Mouse (Mus musculus) spleen, postnatal 4 days (tissue): ENCODE results near the gene Hes5.

ENCODE experiments used
- DNase-seq, 2 experiments: peaks; one replicate each; pipeline ENCODE4 v3.0.0; 2022; ENCODE audit warnings: low spot score in 2 of 2

Hes5 gene

DNA sequence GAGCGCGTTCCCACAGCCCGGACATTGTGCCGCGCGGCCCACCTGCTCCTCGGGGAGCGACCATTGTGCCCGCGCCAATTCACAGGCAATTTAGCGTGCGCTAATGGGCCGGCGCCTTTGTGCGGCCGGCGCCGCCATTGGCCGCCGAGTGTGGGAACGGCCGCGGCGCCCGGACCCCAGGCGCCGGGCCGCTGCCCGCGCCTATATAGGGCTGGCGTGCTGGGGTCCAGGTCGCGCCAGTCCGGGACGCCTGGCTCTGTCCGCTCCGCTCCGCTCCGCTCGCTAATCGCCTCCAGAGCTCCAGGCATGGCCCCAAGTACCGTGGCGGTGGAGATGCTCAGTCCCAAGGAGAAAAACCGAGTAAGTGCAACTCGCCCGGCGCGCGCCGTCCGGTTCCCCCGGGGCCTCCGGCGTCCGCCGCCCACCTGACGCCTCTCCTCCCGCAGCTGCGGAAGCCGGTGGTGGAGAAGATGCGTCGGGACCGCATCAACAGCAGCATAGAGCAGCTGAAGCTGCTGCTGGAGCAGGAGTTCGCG lies at the start of gene Hes5:
TSS of gene Hes5 (plus strand) at position 234 of the 536 bp plus-strand sequence.
- DNase-seq: peak in 1 of 2 experiments; percentile 79

DNA sequence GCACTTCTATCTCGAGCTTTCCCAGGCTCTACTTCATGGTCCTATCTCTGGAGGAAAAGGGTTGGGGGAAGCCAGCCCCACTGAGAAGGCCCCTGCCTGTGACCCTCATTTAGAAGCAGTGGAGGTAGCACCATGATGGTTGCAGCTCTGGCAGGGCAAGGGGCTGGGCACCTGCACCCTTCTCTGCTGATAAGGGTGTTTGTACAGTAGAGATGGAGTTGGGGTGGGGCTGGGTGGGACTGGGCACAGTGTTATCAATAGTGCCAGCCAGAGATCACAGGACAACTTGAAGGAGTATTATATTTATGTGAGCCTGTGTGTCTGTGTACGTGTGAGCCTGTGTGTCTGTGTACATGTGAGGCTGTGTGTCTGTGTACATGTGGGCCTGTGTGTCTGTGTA lies 49.1 kb upstream of the Hes5 start:
- peak in 1 of 2 experiments; percentile 64 for DNase-seq

DNA sequence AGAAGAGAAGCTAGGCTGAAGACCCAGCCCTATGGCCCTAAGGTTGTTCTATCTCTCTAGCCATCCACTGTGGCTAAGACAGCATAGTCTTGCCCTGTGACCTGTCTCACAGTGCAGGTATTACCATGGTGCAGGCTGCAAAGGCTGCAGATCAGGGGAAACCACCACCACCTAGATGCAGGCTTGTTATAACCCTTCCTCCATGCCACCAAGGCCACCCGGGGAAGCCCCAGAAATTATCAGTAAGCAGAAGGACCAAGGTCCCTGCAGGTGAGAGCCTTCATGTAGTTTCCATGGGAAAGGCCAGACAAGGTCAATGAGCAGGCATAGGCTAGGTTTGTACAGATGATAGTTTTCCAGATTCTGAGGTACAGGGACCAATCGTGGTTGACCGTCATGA lies 46.9 kb upstream of the Hes5 start:
- no peak for DNase-seq

DNA sequence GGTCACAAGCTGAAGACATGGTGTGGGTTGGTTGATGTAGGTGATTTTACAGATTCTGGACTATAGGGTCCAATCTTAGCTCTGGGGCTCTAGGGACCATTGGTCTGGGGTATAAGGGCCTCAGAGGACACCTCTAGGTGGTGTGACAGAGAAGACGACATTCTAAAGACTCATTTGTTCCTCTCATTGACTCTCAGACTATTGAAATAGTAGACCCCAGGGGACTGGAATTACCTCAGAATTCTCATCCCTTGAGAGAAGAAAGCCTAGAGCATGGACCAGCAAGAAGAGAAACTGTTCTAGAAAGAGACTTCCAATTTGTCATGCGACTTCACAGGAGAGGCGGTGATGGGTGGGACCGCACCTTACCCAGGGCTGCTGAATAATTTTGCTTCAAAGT lies 46.5 kb upstream of the Hes5 start:
- DNase-seq: no peak

DNA sequence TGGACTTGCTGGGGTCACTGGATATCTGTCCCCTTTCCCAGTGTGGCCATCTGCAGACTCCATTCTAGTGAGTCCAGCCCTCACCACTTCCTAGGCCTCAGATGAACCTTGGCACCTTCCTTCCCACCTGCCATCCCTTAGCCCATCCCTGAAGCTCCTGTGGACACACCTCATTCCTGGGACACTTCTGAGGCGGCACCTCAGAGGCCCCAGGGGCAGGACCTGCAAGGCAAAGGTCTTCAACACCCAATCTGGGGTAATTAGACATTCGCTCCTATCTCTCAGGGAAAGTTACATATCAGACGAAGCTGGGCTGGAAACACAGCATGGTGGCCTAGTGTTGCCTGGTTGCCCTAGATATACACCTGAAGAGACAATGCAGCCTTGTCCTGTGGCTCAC lies 46.0 kb upstream of the Hes5 start:
- no peak for DNase-seq

DNA sequence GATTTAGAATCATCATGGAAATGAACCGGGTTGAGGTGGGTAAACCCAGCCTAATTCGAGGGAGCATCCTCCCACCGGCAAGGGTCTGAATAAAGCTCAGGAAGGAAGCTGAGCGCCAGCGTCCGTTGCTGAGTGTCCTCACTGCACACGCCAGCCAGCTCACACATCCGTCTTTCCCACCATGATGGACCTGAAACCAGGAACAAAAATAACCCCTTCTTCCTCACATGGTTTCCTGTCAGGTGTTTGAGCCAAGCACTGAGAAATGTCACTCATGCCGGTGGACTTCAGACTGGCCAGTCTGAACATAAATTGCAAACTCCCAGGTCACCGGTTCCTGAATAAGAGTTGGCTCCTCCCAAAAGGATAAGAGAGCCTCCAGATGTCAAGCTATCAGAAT lies 45.4 kb upstream of the Hes5 start:
- DNase-seq: no peak

DNA sequence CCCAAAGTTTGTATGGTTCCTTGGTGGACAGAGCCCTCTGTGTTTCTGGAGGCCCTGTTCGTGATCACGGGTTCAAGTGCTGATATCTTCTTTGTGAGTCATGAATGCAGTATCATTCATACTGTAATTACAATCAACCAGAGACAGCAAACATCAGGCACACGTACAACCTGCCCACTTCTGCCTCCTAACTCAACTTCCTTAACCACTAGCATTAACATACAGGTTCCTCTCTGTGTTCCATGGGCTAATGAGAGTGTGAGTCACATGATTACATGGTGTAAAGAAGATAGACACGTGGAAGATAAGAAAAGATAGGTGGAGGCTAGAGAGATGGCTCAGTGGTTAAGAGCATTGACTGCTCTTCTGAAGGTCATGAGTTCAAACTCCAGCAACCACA lies 44.1 kb upstream of the Hes5 start:
- no peak for DNase-seq

DNA sequence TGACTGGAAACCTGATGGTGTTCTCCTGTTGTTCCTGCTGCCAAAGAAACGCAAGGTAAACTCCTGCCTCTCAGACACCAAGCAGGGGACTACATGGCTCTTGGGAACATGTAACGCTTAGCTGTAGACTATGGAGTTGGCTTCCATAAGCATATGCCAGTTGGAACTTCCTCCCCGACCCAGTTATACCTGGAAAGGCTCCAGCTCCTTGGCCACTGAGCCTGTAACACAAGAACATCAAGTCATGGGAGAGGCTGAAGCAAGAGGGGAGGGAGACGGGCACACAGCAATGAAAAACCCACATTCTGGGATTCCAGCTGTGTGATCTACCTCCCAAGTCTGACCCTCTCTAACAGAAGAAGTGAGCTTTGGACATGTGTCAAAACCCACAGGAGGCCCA lies 38.4 kb upstream of the Hes5 start:
- no peak for DNase-seq

DNA sequence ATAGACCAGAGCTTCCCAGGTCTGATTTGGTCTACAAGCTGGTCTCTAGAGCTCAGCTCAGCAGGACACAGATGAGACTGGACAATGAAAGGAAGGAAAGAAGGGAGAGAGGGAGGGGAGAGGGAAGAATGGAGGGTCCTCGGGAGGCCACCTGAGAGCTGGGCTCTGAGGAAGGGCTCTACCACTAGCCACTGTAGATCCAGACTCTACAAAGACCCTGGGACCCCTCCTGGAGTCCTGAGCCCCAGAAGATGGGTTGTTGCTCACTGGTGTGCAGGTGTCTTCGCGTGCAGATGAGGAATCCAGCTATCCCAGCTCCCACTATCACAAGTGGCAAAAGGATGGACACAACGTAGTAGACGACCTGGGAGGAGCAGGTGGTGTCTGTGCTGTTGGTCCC lies 37.8 kb upstream of the Hes5 start:
- no peak for DNase-seq

DNA sequence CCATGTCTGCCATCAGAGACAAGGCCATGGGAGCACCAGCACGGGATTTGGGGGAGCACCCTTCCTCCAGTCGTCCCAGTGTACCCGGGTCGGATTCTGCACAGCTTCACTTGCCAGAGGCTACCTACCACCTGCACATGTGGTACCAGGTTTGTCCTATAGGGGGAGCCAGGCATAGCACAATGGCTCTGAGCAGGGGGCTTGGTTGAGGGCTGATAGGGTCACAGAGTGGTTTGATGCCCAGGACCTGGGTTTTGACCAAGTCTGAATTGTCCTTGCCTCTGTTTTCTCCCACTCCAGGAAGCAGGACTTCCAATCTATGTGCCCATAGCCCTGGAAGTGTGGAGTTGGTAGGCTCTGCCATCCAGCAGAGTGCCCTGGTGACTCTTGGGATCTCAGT lies 35.3 kb upstream of the Hes5 start:
- peak; percentile 75 to 91 for DNase-seq

DNA sequence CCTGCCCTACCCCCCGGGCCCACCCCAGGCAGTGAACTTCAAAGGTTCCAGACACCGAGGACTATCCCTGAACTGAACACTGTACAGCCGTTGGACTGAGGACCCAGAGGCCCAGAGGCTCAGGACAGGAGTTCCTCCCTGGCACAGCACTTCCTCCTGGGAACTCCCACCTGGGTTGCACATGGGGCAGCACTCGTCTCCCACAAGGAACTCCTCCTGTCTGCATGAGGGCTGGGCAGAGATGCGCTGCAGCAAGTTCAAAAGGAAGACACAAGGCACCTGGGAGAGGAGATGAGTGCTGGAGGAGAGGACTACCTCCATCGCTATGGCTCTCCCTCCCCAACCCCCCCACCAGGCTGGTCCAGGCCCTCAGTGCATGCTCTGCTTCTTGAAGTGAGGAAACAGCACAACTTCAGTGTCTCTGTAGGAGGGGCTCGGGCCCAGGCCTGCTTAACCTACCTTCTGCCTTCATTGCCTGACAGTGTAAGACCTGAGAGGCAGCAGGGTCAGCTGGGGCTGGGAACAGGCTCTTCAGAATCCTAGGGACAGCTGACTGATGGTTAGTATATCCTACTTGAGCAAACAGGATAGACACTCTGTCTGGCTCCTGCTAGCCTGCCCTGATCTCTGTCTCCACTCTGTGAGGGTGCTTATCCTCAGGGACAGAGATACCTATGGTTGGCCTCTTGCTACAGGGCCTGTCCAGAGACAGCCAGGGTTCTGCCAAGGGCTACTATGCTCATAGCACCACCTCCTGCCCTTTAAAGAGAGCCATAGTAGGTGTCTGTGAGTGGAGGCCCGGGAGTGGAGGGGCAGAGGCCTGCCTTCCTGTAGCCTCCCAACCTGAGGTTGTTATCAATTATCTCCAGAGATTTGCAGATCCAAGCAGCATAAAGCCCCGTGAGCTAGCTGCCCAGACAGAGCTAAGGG lies 33.5 kb upstream of the Hes5 start:
- DNase-seq: peak; percentile 48 to 78

DNA sequence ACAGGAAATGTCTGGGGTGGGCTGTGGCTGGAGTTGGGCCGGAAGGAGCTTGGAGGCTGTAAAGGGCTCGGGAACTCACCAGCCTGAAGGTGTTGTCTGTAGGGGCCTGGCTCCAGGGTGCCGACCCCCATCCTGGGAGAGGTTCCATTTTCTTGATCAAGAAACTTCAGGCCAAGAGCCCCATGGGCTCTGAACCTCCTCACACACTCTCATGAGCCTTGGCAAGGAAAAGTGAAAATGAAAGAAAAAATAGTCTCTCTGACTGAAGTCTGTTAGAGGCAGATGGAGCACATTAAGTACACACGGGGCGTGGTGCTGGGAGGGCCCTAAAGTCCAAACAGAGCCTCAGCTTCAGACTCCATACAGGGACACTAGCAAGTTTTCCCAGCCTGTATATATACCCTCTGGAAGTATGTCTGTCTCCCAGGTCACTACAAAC lies 32.8 kb upstream of the Hes5 start:
- peak; percentile 69 to 78 for DNase-seq

DNA sequence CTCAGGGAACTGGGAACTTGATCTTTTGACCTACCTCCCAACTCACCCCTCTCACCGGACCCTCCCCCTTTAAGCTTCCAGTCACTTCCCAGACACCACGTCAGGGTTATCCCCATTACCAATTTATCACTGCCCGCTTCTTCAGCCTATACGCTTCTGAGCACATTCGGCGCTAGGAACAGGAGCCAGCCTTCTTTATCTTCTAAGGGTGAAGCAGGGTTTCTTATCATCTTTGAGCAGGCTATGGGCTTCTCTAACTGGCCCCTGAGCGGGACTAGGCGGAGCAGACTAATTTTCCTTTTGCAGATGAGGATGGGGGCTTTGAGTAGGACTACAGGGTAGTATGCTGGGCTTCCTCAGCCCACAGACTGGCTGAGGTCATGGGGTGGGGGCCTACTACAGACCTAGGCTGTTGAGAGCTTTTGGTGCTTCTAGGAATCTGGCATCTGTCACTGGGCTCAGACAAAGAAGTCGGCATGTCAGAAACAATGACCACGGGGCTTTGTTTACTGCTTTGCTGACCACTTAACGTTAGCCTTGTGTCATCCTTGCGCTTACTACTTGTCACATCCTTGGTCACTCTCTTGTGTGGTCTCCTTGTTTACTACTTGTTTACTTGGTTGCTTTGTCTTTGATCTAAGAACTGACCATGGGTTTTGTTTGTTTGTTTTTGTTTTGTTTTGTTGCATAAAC lies 32.2 kb upstream of the Hes5 start, which contains the start of gene Tnfrsf14:
TSS of gene Tnfrsf14 (minus strand) at position 169 of the 693 bp plus-strand sequence.
- peak; percentile 62 to 81 for DNase-seq

DNA sequence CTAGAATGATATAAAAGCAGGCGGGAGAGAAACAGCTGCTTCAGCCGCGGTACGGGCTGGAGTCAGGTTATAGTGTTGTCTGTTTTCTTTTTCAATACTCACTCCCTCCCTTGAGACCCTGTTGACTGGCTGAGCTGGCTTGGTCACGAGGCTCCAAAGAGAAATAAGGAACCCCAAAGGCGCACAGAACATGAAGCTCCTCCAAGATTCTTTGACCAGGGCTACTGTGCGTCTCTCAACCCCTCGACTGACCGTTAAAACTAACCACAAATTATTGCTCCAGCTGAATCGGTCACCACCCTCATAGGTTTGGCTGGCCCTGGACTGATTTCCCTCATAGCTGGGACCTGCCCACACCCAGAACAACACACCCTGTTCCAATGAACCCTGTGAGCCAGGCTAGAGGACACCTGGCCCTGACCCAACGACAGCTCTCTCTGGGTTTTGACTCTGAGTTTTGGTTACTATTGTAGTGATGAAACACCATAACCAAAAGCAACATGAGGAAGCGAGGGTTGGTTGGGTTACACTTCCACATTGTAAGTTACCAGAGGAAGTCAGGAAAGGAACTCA lies 31.5 kb upstream of the Hes5 start:
- peak; percentile 74 to 84 for DNase-seq

DNA sequence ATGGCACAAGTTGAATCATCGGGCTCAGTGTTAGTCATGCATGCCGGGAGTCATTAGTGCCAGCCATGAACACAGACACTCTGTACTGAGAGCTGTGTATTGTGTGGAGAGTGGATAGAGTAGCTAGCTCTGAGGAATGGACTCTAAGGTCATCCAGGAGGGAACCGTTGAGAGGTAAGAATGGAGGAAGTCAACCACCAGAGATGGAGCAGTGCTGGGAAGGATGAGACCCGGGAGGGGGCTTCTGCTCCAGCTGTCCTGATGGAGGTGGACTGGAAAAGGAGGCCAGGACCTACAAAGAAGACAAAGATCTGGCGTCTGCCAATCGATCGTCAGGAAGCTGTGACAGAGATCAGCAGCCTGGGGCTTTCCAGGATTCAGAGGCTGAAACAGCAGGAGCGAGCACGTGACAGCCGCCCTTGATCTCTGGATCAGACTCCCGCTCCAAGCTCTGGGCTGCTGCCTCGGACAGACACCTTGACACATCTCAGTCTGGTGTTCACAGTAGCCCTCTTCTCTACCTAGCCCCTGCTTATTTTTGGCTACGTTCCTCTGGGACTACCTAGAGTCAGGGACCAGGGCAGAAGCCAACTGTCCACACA lies 27.3 kb upstream of the Hes5 start:
- DNase-seq: no peak

DNA sequence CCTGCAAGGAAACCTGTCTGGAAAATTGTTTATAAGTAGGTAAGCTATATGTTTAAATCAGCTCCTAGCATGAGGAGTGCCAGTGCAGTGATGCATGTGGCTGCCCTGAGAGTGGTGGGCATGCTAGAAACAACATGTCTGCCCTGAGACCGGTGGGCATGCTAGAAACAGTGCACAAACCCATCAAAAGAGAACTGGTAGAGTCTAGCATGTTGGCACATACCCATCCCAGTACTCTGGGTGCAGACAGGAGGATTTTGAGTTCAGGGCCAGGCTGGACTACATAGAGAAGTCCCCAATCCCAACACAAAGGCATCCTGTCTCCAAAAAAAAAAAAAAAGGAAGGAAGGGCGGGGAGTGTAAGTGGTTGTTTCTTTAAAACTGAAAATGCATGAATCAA lies 25.9 kb upstream of the Hes5 start:
- no peak for DNase-seq

DNA sequence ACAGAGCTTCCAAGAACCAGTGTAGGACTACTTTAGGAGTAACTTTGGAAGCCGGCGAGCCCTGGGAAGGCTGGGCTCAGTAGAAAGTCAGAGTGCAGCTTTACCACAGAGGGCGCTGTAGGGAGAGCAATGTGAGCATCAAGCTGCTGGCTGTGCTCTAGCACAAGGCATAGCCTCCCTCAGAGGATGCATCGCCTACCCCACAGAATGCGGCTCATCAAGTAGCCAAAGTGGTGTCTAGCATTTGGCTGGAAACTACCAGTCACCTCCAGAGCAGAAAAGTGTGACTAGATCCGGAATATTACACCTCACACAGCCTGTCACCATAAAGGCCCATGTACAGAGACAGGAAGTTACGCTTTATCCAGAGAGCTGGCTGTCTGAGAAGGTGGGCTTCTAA lies 24.9 kb upstream of the Hes5 start:
- no peak for DNase-seq

DNA sequence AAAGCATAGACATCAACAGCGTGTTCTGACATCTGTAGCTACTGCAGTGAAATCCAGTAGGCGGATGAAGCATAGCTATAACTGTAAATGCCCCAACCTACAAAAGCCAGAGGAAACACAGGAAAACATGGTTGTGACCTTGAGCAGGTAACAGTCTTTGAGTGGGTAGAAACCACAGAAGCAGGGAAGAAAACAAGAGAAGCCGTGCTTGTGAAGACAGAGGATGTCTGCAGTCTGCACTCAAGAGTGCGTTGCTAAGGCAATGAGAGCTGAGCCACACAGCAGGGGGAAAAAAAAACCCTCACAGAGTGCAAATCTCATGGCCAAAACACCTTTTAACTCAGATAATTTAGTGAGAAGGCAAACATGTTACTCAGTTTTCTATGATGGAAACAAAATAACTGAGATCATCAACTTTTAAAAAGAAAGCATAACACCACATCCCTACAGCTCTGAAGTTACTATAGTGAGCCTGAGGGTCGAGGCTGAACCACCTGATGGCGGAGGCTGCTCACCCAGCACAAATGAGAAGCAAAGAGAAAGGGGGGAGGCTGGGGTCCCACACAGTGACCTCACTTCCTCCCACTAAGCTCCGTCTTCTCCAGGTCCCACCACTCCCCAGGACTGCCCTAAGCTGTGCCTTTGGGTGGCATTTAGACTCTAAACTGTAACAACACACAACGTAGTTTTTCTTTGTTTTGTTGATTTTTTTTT lies 24.0 kb upstream of the Hes5 start:
- DNase-seq: no peak

DNA sequence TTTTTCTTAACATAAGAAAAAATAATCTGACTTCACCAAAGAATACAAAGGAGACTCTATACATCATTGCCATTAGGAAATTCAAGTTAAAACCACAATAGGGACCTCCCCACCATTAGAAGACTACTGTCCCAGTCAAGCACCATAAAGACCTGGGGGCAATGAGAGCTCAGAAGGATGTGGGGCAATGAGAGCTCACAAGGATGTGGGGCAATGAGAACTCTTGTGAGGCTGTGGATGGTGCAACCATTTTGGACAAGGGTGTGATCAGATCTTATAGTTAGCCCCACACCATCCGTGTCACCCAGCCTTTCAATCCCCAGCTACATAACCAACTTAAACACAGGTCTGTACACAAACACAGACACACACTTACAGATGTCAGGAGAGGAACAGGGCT lies 23.0 kb upstream of the Hes5 start:
- no peak for DNase-seq

DNA sequence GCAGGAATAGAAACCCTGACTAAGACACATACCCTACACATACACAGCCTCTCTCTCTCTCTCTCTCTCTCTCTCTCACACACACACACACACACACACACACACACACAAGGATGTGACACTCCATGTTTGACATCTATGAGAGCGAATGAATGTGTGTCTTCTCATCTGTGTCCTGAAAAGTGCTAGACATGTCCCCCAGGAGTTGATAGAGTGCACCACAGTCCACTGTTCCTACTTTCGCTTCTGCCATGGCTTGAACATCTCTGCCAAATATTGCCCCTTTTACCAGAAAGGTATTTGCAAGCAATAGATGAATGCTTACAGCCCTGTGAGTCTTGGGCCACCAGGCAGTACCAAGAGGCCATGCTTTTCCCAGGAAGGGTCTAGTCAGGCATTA lies 20.6 kb upstream of the Hes5 start:
- DNase-seq: no peak

DNA sequence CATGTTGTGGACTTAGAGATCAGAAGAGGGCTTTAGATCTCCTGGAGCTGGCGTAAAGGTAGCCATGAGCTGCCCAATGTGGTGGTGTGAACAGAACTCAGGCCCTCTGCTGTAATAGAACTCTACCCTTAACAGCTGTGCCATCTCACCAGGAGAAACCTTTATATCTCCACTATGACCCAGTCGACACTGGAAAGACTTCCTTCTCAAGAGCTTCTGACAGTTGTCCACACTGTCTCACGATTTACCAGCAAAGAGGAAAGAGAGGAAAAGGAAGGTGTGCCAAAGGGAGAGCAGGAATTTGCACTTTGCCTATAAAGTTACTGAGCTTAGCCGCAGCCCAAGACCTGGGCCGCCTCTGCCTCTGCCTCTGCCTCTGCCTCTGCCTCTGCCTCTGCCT lies 18.9 kb upstream of the Hes5 start:
- DNase-seq: no peak
